Mouse (Mus musculus) natural killer cell, adult 2 months (primary cell): ENCODE data around the gene Cngb1.

Experiments used
- DNase-seq, 2 experiments: peaks; one replicate each; pipeline ENCODE4 v3.0.0; 2022; ENCODE audit warnings: low spot score in 2 of 2

Gene Cngb1

GRCm38 (mm10) chr8:95323201-95323600 is 16.8 kb upstream of the Cngb1 start:
- no peak for DNase-seq

GRCm38 (mm10) chr8:95320224-95321139 is 14.1 kb upstream of the Cngb1 start:
- DNase-seq, result peak; percentile 53 to 70

GRCm38 (mm10) chr8:95315350-95315749 is 9.0 kb upstream of the Cngb1 start:
- no peak for DNase-seq

- DNase-seq, result no peak
These were observed 8.3 kb upstream of the Cngb1 start for GRCm38 (mm10) chr8:95314707-95315106.

- no peak for DNase-seq
These were observed 7.5 kb upstream of the Cngb1 start for GRCm38 (mm10) chr8:95313857-95314256.

- no peak for DNase-seq
These were observed 6.5 kb upstream of the Cngb1 start for GRCm38 (mm10) chr8:95312836-95313235.

- no peak for DNase-seq
These were observed 4.1 kb upstream of the Cngb1 start, which contains the start of gene Tepp for GRCm38 (mm10) chr8:95310342-95310970. Tepp (plus strand) TSS chr8:95310566.

GRCm38 (mm10) chr8:95305526-95305925 is 859 bp downstream of the Cngb1 start:
- no peak for DNase-seq

GRCm38 (mm10) chr8:95302410-95302809 is 4.0 kb downstream of the Cngb1 start:
- no peak for DNase-seq

- DNase-seq, result no peak
These were observed 12.5 kb downstream of the Cngb1 start for GRCm38 (mm10) chr8:95293891-95294290.

GRCm38 (mm10) chr8:95293172-95293571 is 13.2 kb downstream of the Cngb1 start:
- DNase-seq, result peak in 1 of 2 experiments; percentile 13

- no peak for DNase-seq
These were observed 17.2 kb downstream of the Cngb1 start for GRCm38 (mm10) chr8:95289066-95289650.

GRCm38 (mm10) chr8:95281493-95281892 is 24.9 kb downstream of the Cngb1 start:
- DNase-seq, result no peak

GRCm38 (mm10) chr8:95272871-95273270 is 33.5 kb downstream of the Cngb1 start:
- DNase-seq, result no peak

- DNase-seq, result no peak
These were observed 34.5 kb downstream of the Cngb1 start for GRCm38 (mm10) chr8:95271841-95272240.

GRCm38 (mm10) chr8:95270501-95270900 is 35.9 kb downstream of the Cngb1 start:
- no peak for DNase-seq

- no peak for DNase-seq
These were observed 44.2 kb downstream of the Cngb1 start for GRCm38 (mm10) chr8:95262181-95262580.

GRCm38 (mm10) chr8:95255611-95256010 is 50.8 kb downstream of the Cngb1 start:
- no peak for DNase-seq

GRCm38 (mm10) chr8:95254564-95255434 is 51.6 kb downstream of the Cngb1 start:
- peak; percentile 94 to 95 for DNase-seq

- DNase-seq, result no peak
These were observed 54.3 kb downstream of the Cngb1 start for GRCm38 (mm10) chr8:95252056-95252455.

- peak in 1 of 2 experiments; percentile 21 for DNase-seq
These were observed 56.5 kb downstream of the Cngb1 start for GRCm38 (mm10) chr8:95249847-95250246.

- peak; percentile 21 to 34 for DNase-seq
These were observed 59.1 kb downstream of the Cngb1 start for GRCm38 (mm10) chr8:95247277-95247676.
